Mouse (Mus musculus): ENCODE measurements at regions not wholly inside any gene's neighbourhood (a gene's known extent, or its start where the extent isn't known, plus 50 kb on each side); places are given as distances from the start of the nearest gene placed in this dataset.

GRCm38 (mm10) chr10:60885348-60886275 lies 54.2 kb upstream of the Unc5b start:
- DNase-seq, result no peak

- no peak for DNase-seq
Measured at GRCm38 (mm10) chr10:60884806-60885205, 53.4 kb upstream of the Unc5b start.

Data from thymus, postnatal 4 days (tissue).